Mouse (Mus musculus): ENCODE measurements around the gene Elavl4. TPM values are rescaled to one million over a fixed set of nuclear protein-coding genes. Genes with fewer than 3 reads are reported as not detected.

Elavl4 gene
- polyA plus RNA-seq, 2 experiments: 1.1 to 2.8 TPM

- 65% methylated on average over 5 of the region's 5 CpGs for WGBS
- H3K9ac ChIP-seq (ENCODE audit: low read depth, low read length, severe bottlenecking): no peak overlapping the region
- no peaks in the 10 kb centered on the region for H3K9me3 ChIP-seq (ENCODE audit: control insufficient read depth, low read length)
- no peaks in the 10 kb centered on the region for H3K4me1 ChIP-seq (ENCODE audit: control insufficient read depth, insufficient read depth, low read length)
- no peaks in the 10 kb centered on the region for H3K27me3 ChIP-seq (ENCODE audit: control insufficient read depth, insufficient read depth, low read length)
- no peak for TF ChIP-seq POLR2A (IDR thresholded peaks at IDR 0.05; ENCODE audit: borderline replicate concordance, extremely low read depth, insufficient read depth, insufficient read length)
- no peak for DNase-seq (ENCODE audit: low spot score)
- H3K4me2 ChIP-seq (replicated peaks; ENCODE audit: low read depth, low read length, severe bottlenecking): no peak overlapping the region
- H3K36me3 ChIP-seq (ENCODE audit: control insufficient read depth, insufficient read depth, low read length): no peaks in the 10 kb centered on the region
- no peak overlapping the region for H3K27ac ChIP-seq (replicated peaks; ENCODE audit: low read depth, low read length)
- no peak for ATAC-seq (ENCODE audit: low FRiP score, low read depth)
- no peak overlapping the region for H3K4me3 ChIP-seq (replicated peaks; ENCODE audit: low read length)
Observed at GRCm38 (mm10) chr4:110210246-110210645, 141.5 kb downstream of the Elavl4 start.

DNA sequence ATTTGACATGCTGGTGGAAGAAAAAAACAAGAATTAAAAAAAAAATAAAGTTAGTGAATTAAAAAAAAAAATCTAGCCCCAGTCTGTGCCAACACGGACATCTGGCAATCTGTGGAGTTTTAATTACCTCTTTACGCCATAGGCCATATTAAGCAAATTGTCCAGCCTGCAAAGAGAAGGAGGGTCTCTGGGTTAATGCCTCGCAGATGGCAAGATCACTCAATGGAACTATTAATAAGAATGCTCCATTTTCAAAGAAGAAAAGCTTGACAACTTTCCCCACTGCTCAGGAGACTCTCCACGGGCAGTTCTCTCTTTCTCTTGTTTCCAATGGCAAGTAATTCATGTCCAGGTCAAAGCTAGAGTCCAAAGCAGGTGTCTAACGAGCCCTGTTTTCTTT is 142.1 kb downstream of the Elavl4 start:
- no peak for TF ChIP-seq POLR2A (IDR thresholded peaks at IDR 0.05; ENCODE audit: borderline replicate concordance, extremely low read depth, insufficient read depth, insufficient read length)
- no peaks in the 10 kb centered on the region for H3K36me3 ChIP-seq (ENCODE audit: control insufficient read depth, insufficient read depth, low read length)
- H3K9me3 ChIP-seq (ENCODE audit: control insufficient read depth, low read length): no peaks in the 10 kb centered on the region
- H3K27ac ChIP-seq (replicated peaks; ENCODE audit: low read depth, low read length): no peak overlapping the region
- 16% methylated on average over 5 of the region's 5 CpGs for WGBS
- no peak for DNase-seq (ENCODE audit: low spot score)
- ATAC-seq (ENCODE audit: low FRiP score, low read depth): no peak
- H3K4me1 ChIP-seq (ENCODE audit: control insufficient read depth, insufficient read depth, low read length): no peaks in the 10 kb centered on the region
- no peak overlapping the region for H3K9ac ChIP-seq (ENCODE audit: low read depth, low read length, severe bottlenecking)
- H3K4me2 ChIP-seq (replicated peaks; ENCODE audit: low read depth, low read length, severe bottlenecking): no peak overlapping the region
- H3K27me3 ChIP-seq (ENCODE audit: control insufficient read depth, insufficient read depth, low read length): no peaks in the 10 kb centered on the region
- no peak overlapping the region for H3K4me3 ChIP-seq (replicated peaks; ENCODE audit: low read length)

- ATAC-seq (ENCODE audit: low FRiP score, low read depth): no peak
- Histone ChIP-seq H3K9ac (ENCODE audit: low read depth, low read length, severe bottlenecking) (no peak overlapping the region), H3K4me1 (ENCODE audit: control insufficient read depth, insufficient read depth, low read length) (no peaks in the 10 kb centered on the region), H3K36me3 (ENCODE audit: control insufficient read depth, insufficient read depth, low read length) (no peaks in the 10 kb centered on the region), H3K27ac (replicated peaks; ENCODE audit: low read depth, low read length) (no peak overlapping the region), H3K4me2 (replicated peaks; ENCODE audit: low read depth, low read length, severe bottlenecking) (no peak overlapping the region), H3K4me3 (replicated peaks; ENCODE audit: low read length) (no peak overlapping the region), H3K27me3 (ENCODE audit: control insufficient read depth, insufficient read depth, low read length) (no peaks in the 10 kb centered on the region), H3K9me3 (ENCODE audit: control insufficient read depth, low read length) (no peaks in the 10 kb centered on the region)
- 91% methylated on average over 3 of the region's 3 CpGs for WGBS
- no peak for DNase-seq (ENCODE audit: low spot score)
- no peak for TF ChIP-seq POLR2A (IDR thresholded peaks at IDR 0.05; ENCODE audit: borderline replicate concordance, extremely low read depth, insufficient read depth, insufficient read length)
Observed at GRCm38 (mm10) chr4:110201680-110202079, 150.0 kb downstream of the Elavl4 start.

- Histone ChIP-seq H3K27me3 (ENCODE audit: control insufficient read depth, insufficient read depth, low read length) (no peaks in the 10 kb centered on the region), H3K4me3 (replicated peaks; ENCODE audit: low read length) (no peak overlapping the region), H3K9me3 (ENCODE audit: control insufficient read depth, low read length) (no peaks in the 10 kb centered on the region), H3K9ac (ENCODE audit: low read depth, low read length, severe bottlenecking) (no peak overlapping the region), H3K27ac (replicated peaks; ENCODE audit: low read depth, low read length) (no peak overlapping the region), H3K4me1 (ENCODE audit: control insufficient read depth, insufficient read depth, low read length) (no peaks in the 10 kb centered on the region), H3K4me2 (replicated peaks; ENCODE audit: low read depth, low read length, severe bottlenecking) (no peak overlapping the region), H3K36me3 (ENCODE audit: control insufficient read depth, insufficient read depth, low read length) (no peaks in the 10 kb centered on the region)
- no peak for DNase-seq (ENCODE audit: low spot score)
- 82% methylated on average over 5 of the region's 5 CpGs for WGBS
- ATAC-seq (ENCODE audit: low FRiP score, low read depth): no peak
- TF ChIP-seq POLR2A (IDR thresholded peaks at IDR 0.05; ENCODE audit: borderline replicate concordance, extremely low read depth, insufficient read depth, insufficient read length): no peak
Observed at GRCm38 (mm10) chr4:110199897-110200296, 151.8 kb downstream of the Elavl4 start.

- H3K9ac ChIP-seq (ENCODE audit: low read depth, low read length, severe bottlenecking): no peak overlapping the region
- no peak overlapping the region for H3K4me2 ChIP-seq (replicated peaks; ENCODE audit: low read depth, low read length, severe bottlenecking)
- no peaks in the 10 kb centered on the region for H3K4me1 ChIP-seq (ENCODE audit: control insufficient read depth, insufficient read depth, low read length)
- H3K36me3 ChIP-seq (ENCODE audit: control insufficient read depth, insufficient read depth, low read length): no peaks in the 10 kb centered on the region
- no peaks in the 10 kb centered on the region for H3K9me3 ChIP-seq (ENCODE audit: control insufficient read depth, low read length)
- no peak for TF ChIP-seq POLR2A (IDR thresholded peaks at IDR 0.05; ENCODE audit: borderline replicate concordance, extremely low read depth, insufficient read depth, insufficient read length)
- WGBS: 77% methylated on average over 2 of the region's 2 CpGs
- ATAC-seq (ENCODE audit: low FRiP score, low read depth) (no peak), DNase-seq (ENCODE audit: low spot score) (no peak)
- no peak overlapping the region for H3K27ac ChIP-seq (replicated peaks; ENCODE audit: low read depth, low read length)
- no peak overlapping the region for H3K4me3 ChIP-seq (replicated peaks; ENCODE audit: low read length)
- H3K27me3 ChIP-seq (ENCODE audit: control insufficient read depth, insufficient read depth, low read length): no peaks in the 10 kb centered on the region
Observed at GRCm38 (mm10) chr4:110198600-110198999, 153.1 kb downstream of the Elavl4 start.

GRCm38 (mm10) chr4:110177263-110177662 is 174.4 kb downstream of the Elavl4 start:
- no peak overlapping the region for H3K9ac ChIP-seq (ENCODE audit: low read depth, low read length, severe bottlenecking)
- ATAC-seq (ENCODE audit: low FRiP score, low read depth) (no peak), DNase-seq (ENCODE audit: low spot score) (no peak)
- no peak overlapping the region for H3K4me2 ChIP-seq (replicated peaks; ENCODE audit: low read depth, low read length, severe bottlenecking)
- no peak overlapping the region for H3K27ac ChIP-seq (replicated peaks; ENCODE audit: low read depth, low read length)
- H3K4me1 ChIP-seq (ENCODE audit: control insufficient read depth, insufficient read depth, low read length): no peaks in the 10 kb centered on the region
- no peaks in the 10 kb centered on the region for H3K36me3 ChIP-seq (ENCODE audit: control insufficient read depth, insufficient read depth, low read length)
- H3K4me3 ChIP-seq (replicated peaks; ENCODE audit: low read length): no peak overlapping the region
- WGBS: 81% methylated on average over 2 of the region's 2 CpGs
- no peak for TF ChIP-seq POLR2A (IDR thresholded peaks at IDR 0.05; ENCODE audit: borderline replicate concordance, extremely low read depth, insufficient read depth, insufficient read length)
- H3K27me3 ChIP-seq (ENCODE audit: control insufficient read depth, insufficient read depth, low read length): no peaks in the 10 kb centered on the region
- no peaks in the 10 kb centered on the region for H3K9me3 ChIP-seq (ENCODE audit: control insufficient read depth, low read length)

All from limb, embryonic 14.5 days (tissue).